Mouse (Mus musculus) embryonic facial prominence, embryonic 13.5 days (tissue): ENCODE measurements around the gene Tollip. TPM values are rescaled to one million over a fixed set of nuclear protein-coding genes. Genes with fewer than 3 reads are reported as not detected.

Source experiments
- ATAC-seq: fragments of 200-750 bp; cut with Nextera tagmentation; 2 replicates; pipeline ENCODE4 v1.8.0; 2017; ENCODE audit warnings: low read depth; ENCODE audit not compliant: insufficient number of reproducible peaks, insufficient read depth, low FRiP score, low TSS enrichment
- H3K27ac ChIP-seq: fragments of 300-500 bp; sonication (generic); 2 replicates; pipeline ENCODE4 v1.5.1; 2015; ENCODE audit warnings: moderate library complexity, mild to moderate bottlenecking, inconsistent platforms
- H3K27me3 ChIP-seq: fragments of 300-500 bp; sonication (generic); 2 replicates; pipeline ENCODE4 v1.6.1; 2015; ENCODE audit warnings: mild to moderate bottlenecking, inconsistent platforms
- H3K36me3 ChIP-seq: fragments of 300-500 bp; sonication (generic); 2 replicates; pipeline ENCODE4 v1.6.1; 2015; ENCODE audit warnings: mild to moderate bottlenecking, inconsistent platforms
- H3K4me1 ChIP-seq: fragments of 300-500 bp; sonication (generic); 2 replicates; pipeline ENCODE4 v1.6.1; 2015; ENCODE audit warnings: inconsistent platforms
- H3K4me2 ChIP-seq: fragments of 300-500 bp; sonication (generic); 2 replicates; pipeline ENCODE4 v1.6.1; 2015; ENCODE audit warnings: moderate library complexity, mild to moderate bottlenecking, inconsistent platforms
- H3K4me3 ChIP-seq: fragments of 300-500 bp; sonication (generic); 2 replicates; pipeline ENCODE4 v1.5.1; 2015; ENCODE audit warnings: mild to moderate bottlenecking, inconsistent platforms
- H3K9ac ChIP-seq: fragments of 300-500 bp; sonication (generic); 2 replicates; pipeline ENCODE4 v1.6.1; 2015; ENCODE audit warnings: mild to moderate bottlenecking, inconsistent platforms
- H3K9me3 ChIP-seq: fragments of 300-500 bp; sonication (generic); 2 replicates; pipeline ENCODE4 v1.6.1; 2016; ENCODE audit warnings: inconsistent platforms
- WGBS: fragments of 180-500 bp; shearing (Covaris S2); methylation state at CpG from one replicate; pipeline ENCODE4 v1.1.7; 2015; ENCODE audit warnings: mixed read lengths; 5-methylcytosine and 5-hydroxymethylcytosine counted together
- polyA plus RNA-seq: library from polyadenylated mRNA; unstranded; fragments of >200 nt; fragmentation: Nextera tagmentation; extraction: Ambion mirVana; gene quantifications from 2 replicates; pipeline ENCODE4 v1.2.1, GENCODE M21; 2015

Tollip gene
- polyA plus RNA-seq, result 40.9 and 42.6 TPM in 2 replicates

DNA sequence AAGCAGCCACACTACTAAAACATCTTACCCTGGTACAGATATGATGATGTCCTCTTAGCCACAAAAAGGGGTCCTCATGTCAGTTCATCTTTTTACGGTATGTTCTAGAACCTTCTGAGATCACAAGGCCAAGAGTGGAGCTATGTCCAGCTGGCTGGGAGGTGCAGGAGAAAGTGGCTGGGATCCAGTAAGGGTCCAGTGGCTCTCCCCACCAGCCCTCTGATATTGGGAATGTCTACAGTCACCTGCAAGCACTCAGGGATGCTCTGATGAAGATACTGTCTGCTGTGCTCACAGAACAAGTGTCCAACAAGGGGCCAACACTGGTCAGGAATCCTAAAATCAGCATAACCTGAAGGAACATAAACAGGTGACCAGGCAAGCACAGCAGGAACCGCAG, at the start of gene Tollip:
Tollip (minus strand) TSS at position 101 of the 400 bp plus-strand sequence.
- ATAC-seq, result no peak

DNA sequence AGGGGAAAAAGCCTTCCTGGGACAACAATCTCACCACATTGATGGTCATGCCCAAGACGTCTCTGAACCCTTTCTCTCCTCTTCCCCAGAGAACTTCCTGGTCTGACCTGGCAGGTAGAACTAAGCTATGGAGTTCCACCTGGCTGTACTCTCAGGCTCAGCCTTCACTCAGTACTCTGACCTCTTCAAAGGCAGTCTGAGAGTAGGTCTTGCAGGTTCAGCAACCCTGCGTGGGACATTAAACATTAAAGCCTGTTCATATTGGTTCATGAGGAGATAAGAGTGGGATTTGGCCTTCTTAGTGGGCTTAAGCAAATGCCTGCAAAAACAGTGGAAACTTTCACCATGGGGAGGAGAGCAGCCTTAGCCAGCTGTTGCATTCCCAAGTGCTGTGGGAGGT, 48.0 kb upstream of the Tollip start:
- no peak overlapping the region for H3K27ac ChIP-seq
- H3K4me1 ChIP-seq, result no peaks in the 10 kb centered on the region
- H3K4me2 ChIP-seq, result no peak overlapping the region
- no peaks in the 10 kb centered on the region for H3K27me3 ChIP-seq
- no peak overlapping the region for H3K9ac ChIP-seq
- H3K36me3 ChIP-seq, result no peaks in the 10 kb centered on the region
- no peak for ATAC-seq
- no peaks in the 10 kb centered on the region for H3K9me3 ChIP-seq
- no peak overlapping the region for H3K4me3 ChIP-seq
- WGBS, result 74% methylated on average over 2 of the region's 2 CpGs

More for the DNA sequence above, at the start of gene Tollip:
- no peak within 1 kb of the TSS for H3K9ac ChIP-seq
- no peaks in the 10 kb centered on the region for H3K27me3 ChIP-seq
- no peak within 1 kb of the TSS for H3K27ac ChIP-seq
- H3K9me3 ChIP-seq, result no peaks in the 10 kb centered on the region
- H3K4me2 ChIP-seq, result no peak within 1 kb of the TSS
- H3K4me1 ChIP-seq, result no peaks in the 10 kb centered on the region
- no peaks in the 10 kb centered on the region for H3K36me3 ChIP-seq
- 84% methylated on average over 2 of the region's 2 CpGs for WGBS
- H3K4me3 ChIP-seq, result no peak within 1 kb of the TSS

DNA sequence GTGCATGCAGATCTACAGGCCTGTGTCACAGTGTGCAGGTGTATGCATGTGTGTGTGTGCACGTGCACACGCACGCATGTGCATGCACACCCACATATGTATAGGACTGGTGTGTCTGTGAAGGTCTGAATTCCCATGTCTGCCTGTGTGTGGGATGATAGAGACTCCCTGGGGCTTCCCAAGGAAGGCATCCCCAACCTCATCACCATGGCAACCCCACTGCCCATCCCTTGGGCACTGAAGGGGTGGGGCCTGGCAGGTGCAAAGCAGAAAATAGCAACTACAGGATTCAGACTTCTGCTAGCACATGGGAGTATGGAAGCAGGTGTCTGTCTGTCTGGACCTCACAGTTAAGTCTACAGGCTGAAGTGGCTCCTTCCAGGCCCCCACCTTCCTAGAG, 44.2 kb upstream of the Tollip start:
- no peak for ATAC-seq
- WGBS, result 98% methylated on average over 3 of the region's 3 CpGs
- no peak overlapping the region for H3K4me2 ChIP-seq

DNA sequence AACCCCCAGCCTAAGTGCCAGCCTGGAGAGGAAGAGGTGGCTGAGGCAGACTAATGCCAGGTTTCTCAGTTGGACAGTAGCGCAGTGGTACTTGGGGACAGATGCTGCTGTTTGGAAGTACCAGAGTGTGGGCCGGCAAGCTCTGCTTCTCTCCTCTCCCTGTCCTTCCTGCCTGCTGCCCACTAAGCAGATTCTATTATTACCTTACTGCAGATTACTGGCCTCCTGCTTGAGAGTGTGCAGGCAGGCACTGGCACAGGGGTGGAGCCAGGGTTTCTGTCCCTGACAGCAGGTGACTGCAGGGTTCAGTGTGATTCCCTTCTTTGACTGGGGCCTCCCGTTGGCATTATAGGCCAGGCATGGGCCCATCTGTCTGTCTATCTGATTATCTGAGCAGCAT, 43.2 kb upstream of the Tollip start:
- H3K4me3 ChIP-seq, result no peak overlapping the region
- 87% methylated on average over 3 of the region's 3 CpGs for WGBS
- H3K27me3 ChIP-seq, result no peaks in the 10 kb centered on the region
- H3K9ac ChIP-seq, result no peak overlapping the region
- no peak for ATAC-seq
- H3K4me1 ChIP-seq, result no peaks in the 10 kb centered on the region
- no peak overlapping the region for H3K27ac ChIP-seq
- H3K9me3 ChIP-seq, result no peaks in the 10 kb centered on the region
- no peaks in the 10 kb centered on the region for H3K36me3 ChIP-seq
- no peak overlapping the region for H3K4me2 ChIP-seq

More for the DNA sequence above, 44.2 kb upstream of the Tollip start:
- no peaks in the 10 kb centered on the region for H3K36me3 ChIP-seq
- no peaks in the 10 kb centered on the region for H3K27me3 ChIP-seq
- H3K9me3 ChIP-seq, result no peaks in the 10 kb centered on the region
- no peak overlapping the region for H3K27ac ChIP-seq
- H3K4me3 ChIP-seq, result no peak overlapping the region
- no peak overlapping the region for H3K9ac ChIP-seq
- no peaks in the 10 kb centered on the region for H3K4me1 ChIP-seq

DNA sequence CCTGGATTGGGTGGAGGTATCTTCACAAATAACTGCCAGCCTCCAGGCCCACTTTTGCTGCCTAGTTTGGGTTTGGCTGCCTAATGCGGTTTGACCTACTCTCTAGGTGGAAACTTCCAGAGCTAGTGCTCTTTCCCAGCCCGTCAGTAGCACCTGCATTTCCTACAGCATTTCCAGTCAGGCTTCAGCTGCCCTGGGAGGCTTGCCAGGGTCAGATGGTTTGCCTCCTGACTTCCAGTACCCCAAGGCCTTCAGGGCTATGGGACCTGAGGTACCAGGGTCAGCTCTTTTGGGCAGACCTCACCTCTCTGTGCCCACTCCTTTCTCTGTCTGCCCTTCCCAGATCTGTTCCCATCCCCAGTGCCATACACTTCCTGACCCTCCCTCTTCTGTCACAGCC, 42.6 kb upstream of the Tollip start:
- Histone ChIP-seq H3K27ac (no peak overlapping the region), H3K9ac (no peak overlapping the region), H3K27me3 (no peaks in the 10 kb centered on the region; the same call in 1 of the 2 replicates), H3K4me1 (no peaks in the 10 kb centered on the region), H3K4me2 (no peak overlapping the region), H3K4me3 (no peak overlapping the region), H3K9me3 (no peaks in the 10 kb centered on the region), H3K36me3 (no peaks in the 10 kb centered on the region)
- 71% methylated on average over 2 of the region's 2 CpGs for WGBS
- ATAC-seq, result no peak

DNA sequence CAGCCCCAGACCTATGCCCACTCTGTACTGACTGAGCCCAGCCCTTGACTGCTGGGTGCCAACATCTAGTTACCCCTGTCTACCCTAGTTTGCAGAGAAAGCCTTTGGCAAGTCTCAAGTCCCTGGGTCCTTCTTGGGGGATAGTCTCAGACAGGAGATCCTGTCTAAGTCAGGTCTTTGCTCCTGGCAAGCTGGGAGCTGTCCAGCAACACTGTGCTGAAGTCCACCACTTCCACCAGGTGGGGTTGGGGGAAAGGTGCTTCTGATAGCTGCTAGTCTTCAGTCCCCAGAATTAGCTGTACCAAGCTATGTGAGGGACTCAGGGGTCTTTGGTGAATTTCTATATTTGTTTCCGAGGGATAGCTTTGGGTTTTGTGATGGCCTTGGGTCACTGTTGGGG, 40.8 kb upstream of the Tollip start:
- WGBS, result 74% methylated on average over 1 of the region's 1 CpGs

DNA sequence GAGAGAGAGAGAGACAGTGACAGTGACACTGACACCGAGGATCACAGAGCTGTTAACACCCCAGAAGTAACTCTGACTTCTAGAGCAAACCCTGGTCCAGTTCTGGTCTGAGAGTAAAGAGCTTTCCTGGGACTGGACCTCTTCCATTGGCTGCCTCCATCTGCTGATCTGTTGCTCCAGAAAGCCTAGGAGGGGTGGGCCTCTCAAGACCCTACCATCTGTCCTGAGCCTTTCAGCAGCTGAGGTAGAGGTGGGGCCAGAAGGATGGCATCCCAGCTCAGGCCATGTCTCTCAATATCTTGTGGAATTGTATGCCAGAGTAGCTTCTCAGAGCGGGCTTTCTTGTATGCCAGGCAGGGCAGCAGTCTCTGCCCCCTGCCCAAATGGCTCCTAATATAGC, 39.9 kb upstream of the Tollip start:
- WGBS, result 79% methylated on average over 2 of the region's 2 CpGs
- H3K36me3 ChIP-seq, result no peaks in the 10 kb centered on the region
- no peak overlapping the region for H3K27ac ChIP-seq
- H3K4me1 ChIP-seq, result no peaks in the 10 kb centered on the region
- no peak overlapping the region for H3K4me2 ChIP-seq
- no peak overlapping the region for H3K9ac ChIP-seq
- no peak overlapping the region for H3K4me3 ChIP-seq
- no peaks in the 10 kb centered on the region for H3K9me3 ChIP-seq
- no peak for ATAC-seq
- peaks cover 24% of the 10 kb centered on the region for H3K27me3 ChIP-seq

More for the DNA sequence above, 40.8 kb upstream of the Tollip start:
- ATAC-seq, result no peak
- Histone ChIP-seq H3K4me2 (no peak overlapping the region), H3K4me3 (no peak overlapping the region), H3K4me1 (no peaks in the 10 kb centered on the region), H3K36me3 (no peaks in the 10 kb centered on the region), H3K9ac (no peak overlapping the region), H3K27me3 (peaks cover 15% of the 10 kb centered on the region), H3K27ac (no peak overlapping the region), H3K9me3 (no peaks in the 10 kb centered on the region)

DNA sequence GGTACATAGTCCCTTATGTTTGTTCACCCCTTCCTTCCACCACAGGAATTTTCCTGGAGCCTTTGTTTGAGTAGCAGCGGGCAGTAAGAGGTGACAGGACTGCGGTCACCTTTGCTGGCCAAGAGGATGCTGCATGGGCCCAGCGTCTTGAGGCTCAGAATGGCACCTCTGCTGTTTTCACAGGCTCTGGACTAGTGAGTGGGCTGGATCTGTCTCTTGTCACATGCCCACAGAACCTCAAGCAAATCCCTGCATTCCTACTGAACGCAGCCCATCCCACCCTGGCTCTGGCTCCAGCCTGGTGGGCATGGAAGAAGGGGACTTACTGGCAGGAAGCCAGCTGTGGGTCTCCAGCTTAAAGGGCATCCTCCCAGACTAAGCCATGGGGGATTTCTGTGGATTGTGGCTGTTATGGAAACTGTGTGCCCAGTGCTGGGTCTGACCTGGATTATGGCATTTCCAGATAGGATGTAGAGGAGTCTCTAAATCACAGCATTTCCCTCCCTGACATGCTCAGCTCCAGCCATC, 39.3 kb upstream of the Tollip start:
- Histone ChIP-seq H3K9me3 (no peaks in the 10 kb centered on the region), H3K4me1 (no peaks in the 10 kb centered on the region), H3K4me3 (no peak overlapping the region), H3K36me3 (no peaks in the 10 kb centered on the region), H3K9ac (no peak overlapping the region), H3K4me2 (no peak overlapping the region), H3K27me3 (peaks cover 30% of the 10 kb centered on the region), H3K27ac (no peak overlapping the region)
- ATAC-seq, result no peak
- WGBS, result 88% methylated on average over 4 of the region's 4 CpGs

GRCm38 (mm10) chr7:141956174-141956566, 37.9 kb upstream of the Tollip start:
- H3K27me3 ChIP-seq, result peaks cover 45% of the 10 kb centered on the region
- H3K4me2 ChIP-seq, result no peak overlapping the region
- H3K9me3 ChIP-seq, result no peaks in the 10 kb centered on the region; the same call in 1 of the 2 replicates
- H3K4me1 ChIP-seq, result no peaks in the 10 kb centered on the region
- H3K9ac ChIP-seq, result no peak overlapping the region
- no peak overlapping the region for H3K27ac ChIP-seq
- ATAC-seq, result no peak
- H3K4me3 ChIP-seq, result no peak overlapping the region
- H3K36me3 ChIP-seq, result no peaks in the 10 kb centered on the region
- WGBS, result 68% methylated on average over 8 of the region's 8 CpGs

GRCm38 (mm10) chr7:141955565-141956173, 37.4 kb upstream of the Tollip start:
- Histone ChIP-seq H3K9ac (no peak overlapping the region), H3K36me3 (no peaks in the 10 kb centered on the region), H3K27me3 (peaks cover 50% of the 10 kb centered on the region), H3K9me3 (no peaks in the 10 kb centered on the region; the same call in 1 of the 2 replicates), H3K4me3 (no peak overlapping the region), H3K27ac (no peak overlapping the region), H3K4me2 (no peak overlapping the region), H3K4me1 (no peaks in the 10 kb centered on the region)
- no peak for ATAC-seq
- WGBS, result 49% methylated on average over 5 of the region's 5 CpGs

DNA sequence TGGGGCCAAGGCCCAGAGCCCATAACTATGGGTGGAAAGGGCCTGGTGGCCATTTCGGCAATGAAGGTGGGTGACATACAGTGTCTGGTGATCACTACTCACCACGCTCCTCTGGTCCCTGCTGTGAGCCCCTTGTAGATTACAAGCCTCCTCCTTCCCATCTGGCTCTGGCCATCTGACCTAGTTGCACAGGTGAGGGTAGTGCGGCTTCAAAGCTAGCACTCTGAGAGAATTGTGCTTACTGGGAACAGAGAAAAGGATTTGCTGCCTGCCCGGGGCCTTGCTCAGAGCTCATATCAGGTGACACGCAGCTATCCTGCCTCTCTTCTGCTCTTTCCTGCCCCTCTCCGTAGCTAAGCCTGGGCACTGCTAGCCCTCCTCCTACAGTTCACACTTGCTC, 35.3 kb upstream of the Tollip start:
- no peak overlapping the region for H3K4me2 ChIP-seq
- H3K4me1 ChIP-seq, result peaks cover 13% of the 10 kb centered on the region
- no peak overlapping the region for H3K4me3 ChIP-seq
- no peak overlapping the region for H3K9ac ChIP-seq
- peaks cover 69% of the 10 kb centered on the region for H3K27me3 ChIP-seq
- ATAC-seq, result no peak
- H3K9me3 ChIP-seq, result no peaks in the 10 kb centered on the region; the same call in 1 of the 2 replicates
- whole genome bisulfite sequencing, result 66% methylated on average over 6 of the region's 6 CpGs
- H3K36me3 ChIP-seq, result no peaks in the 10 kb centered on the region
- H3K27ac ChIP-seq, result no peak overlapping the region

DNA sequence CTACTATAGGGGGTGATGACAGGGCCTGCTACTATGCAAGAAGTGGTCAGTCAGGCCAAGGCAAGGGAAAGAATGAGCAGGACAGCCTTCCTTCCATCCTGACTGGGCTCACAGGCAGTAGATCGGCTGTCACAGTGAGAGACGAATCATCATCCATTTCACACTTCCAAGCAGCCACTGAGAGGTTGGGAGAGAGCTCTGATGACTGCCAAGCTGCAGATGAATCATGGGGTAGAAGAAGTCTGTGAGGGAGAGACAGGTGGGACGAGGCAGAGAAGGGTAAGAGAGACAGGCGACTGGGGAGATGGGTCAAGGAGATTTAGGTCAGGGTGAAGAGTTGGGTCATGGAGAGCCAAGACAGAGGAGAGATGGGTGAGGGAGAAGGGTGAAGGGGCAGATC, 34.6 kb upstream of the Tollip start:
- Histone ChIP-seq H3K27ac (no peak overlapping the region), H3K36me3 (no peaks in the 10 kb centered on the region), H3K4me1 (peaks cover 13% of the 10 kb centered on the region), H3K9ac (no peak overlapping the region), H3K27me3 (peaks cover 76% of the 10 kb centered on the region), H3K4me2 (no peak overlapping the region), H3K9me3 (no peaks in the 10 kb centered on the region; the same call in 1 of the 2 replicates), H3K4me3 (no peak overlapping the region)
- no peak for ATAC-seq
- WGBS, result 75% methylated on average over 4 of the region's 4 CpGs
